Mouse (Mus musculus) layer of hippocampus, postnatal 25 days (tissue): ENCODE results near the gene Zcchc3. TPM values are rescaled to one million over a fixed set of nuclear protein-coding genes. Genes with fewer than 3 reads are reported as not detected.
A peak's percentile ranks its signal among the peaks of the same experiment; 100 is the strongest.

Source experiments
- DNase-seq, 2 experiments: peaks; one replicate each; pipeline ENCODE4 v3.0.0; 2022; ENCODE audit warnings: mixed read lengths in 2 of 2, low spot score in 1 of 2; ENCODE audit errors: extremely low spot score in 1 of 2
- total RNA-seq, 2 experiments: library from RNA; stranded (reverse); gene quantifications; 2 replicates each; pipeline ENCODE4 v1.2.3; 2021

Gene Zcchc3
- total RNA-seq, 2 experiments from 2014 or later, result 10.7 to 11.6 TPM

- no peak for DNase-seq
Measured at GRCm38 (mm10) chr2:152367917-152368316, 46.9 kb downstream of the Zcchc3 start.

- DNase-seq, result peak; percentile 39 to 64
Measured at GRCm38 (mm10) chr2:152363245-152364147, 51.3 kb downstream of the Zcchc3 start.

Other genes starting within 250 kb of the Zcchc3 start
- gene Csnk2a1, start 188.2 kb downstream of the Zcchc3 start, total RNA-seq, result 10 to 100 TPM; 93.6 to 98.6 TPM
- 10 to 100 TPM; 56.1 to 58.2 TPM for gene Tbc1d20, start 121.2 kb downstream of the Zcchc3 start, total RNA-seq
- gene Rbck1, start 82.4 kb downstream of the Zcchc3 start, total RNA-seq, result 100 to 1,000 TPM in 1 of 2 experiments, 10 to 100 TPM in 1; 96.3 to 110 TPM
- gene Trib3, start 71.0 kb downstream of the Zcchc3 start, total RNA-seq, result under 1 TPM; 0.23 to 0.39 TPM
- 10 to 100 TPM; 60.6 to 76.6 TPM for gene Nrsn2, start 38.4 kb downstream of the Zcchc3 start, total RNA-seq
- 10 to 100 TPM; 16.4 to 19.8 TPM for gene Sox12, start 17.0 kb downstream of the Zcchc3 start, total RNA-seq
- 1 to 10 TPM; 1.7 to 2.7 TPM for gene 6820408C15Rik, start 560 bp upstream of the Zcchc3 start, total RNA-seq
- not detected for gene Defb23, start 49.6 kb upstream of the Zcchc3 start, total RNA-seq
- not detected for gene Defb20, start 62.0 kb upstream of the Zcchc3 start, total RNA-seq
- gene Defb22, start 75.1 kb upstream of the Zcchc3 start, total RNA-seq, result not detected
- not detected for gene Defb26, start 96.7 kb upstream of the Zcchc3 start, total RNA-seq
- gene Defb28, start 103.2 kb upstream of the Zcchc3 start, total RNA-seq, result not detected
- gene Defb29, start 125.1 kb upstream of the Zcchc3 start, total RNA-seq, result not detected
- gene Gm17416, start 154.3 kb upstream of the Zcchc3 start, total RNA-seq, result not detected
- gene Defb21, start 157.7 kb upstream of the Zcchc3 start, total RNA-seq, result not detected
- gene Defb19, start 165.3 kb upstream of the Zcchc3 start, total RNA-seq, result not detected
- gene Defb45, start 184.4 kb upstream of the Zcchc3 start, total RNA-seq, result not detected
- not detected for gene Defb36, start 189.3 kb upstream of the Zcchc3 start, total RNA-seq
- gene Defb25, start 208.0 kb upstream of the Zcchc3 start, total RNA-seq, result not detected
- 1 to 10 TPM in 1 of 2 experiments, under 1 TPM in 1; 0.98 to 1.5 TPM for gene Rem1, start 211.9 kb upstream of the Zcchc3 start, total RNA-seq